Mouse (Mus musculus): ENCODE results near the gene Slc44a5.

Slc44a5 gene

DNA sequence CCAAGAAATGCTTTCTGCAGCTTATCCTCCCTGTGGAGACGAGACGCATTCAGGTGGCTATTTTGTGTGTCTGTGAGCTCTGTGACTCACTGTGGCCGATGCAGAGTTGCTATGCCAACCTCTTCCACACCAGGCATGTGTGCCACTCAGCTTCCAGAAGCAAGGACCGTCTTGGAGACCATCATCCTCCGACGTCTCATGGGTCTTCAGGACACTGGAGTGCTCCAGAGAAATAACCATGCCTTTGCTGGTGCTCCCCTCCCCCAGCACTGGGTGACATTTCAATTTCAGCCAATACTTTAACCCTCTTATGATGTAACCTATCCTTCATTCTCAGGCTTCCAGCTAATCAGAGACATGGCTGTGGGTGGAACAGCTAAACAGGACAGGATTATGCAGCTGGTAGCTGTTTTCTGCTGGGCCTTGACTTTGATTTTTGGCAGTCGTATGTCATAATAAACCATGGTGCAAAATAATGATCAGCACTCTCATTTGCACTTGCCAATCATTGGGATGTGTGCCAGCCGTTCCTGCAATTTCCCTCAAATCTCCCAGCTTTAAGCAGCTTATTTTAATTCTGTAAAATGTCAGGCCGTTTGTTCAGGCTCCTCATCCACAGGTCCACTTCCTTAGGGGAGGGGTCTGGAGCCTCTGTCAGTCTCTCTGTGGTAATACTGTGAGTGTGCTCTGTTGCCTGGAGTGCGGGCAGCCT lies 198.8 kb downstream of the Slc44a5 start:
- no peak for DNase-seq (ENCODE audit: low read depth)

DNA sequence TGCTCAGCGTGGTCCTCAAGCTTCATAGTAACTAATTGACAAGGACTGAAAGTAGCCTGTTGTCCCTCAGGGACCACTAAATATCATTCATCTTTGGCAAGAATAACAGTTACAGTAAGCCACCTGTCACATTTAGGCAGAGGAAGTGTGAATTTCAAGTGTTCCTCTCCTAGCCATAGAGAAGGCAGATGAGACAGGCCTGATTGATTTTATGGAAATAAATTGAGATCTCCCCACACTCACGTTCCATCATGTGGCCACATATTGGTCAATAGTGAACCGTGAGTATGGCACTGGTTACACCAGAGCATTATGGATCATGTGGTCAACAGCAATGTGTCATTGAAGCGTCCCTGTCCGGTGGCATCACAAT lies 199.3 kb downstream of the Slc44a5 start:
- no peak for DNase-seq (ENCODE audit: low read depth)

DNA sequence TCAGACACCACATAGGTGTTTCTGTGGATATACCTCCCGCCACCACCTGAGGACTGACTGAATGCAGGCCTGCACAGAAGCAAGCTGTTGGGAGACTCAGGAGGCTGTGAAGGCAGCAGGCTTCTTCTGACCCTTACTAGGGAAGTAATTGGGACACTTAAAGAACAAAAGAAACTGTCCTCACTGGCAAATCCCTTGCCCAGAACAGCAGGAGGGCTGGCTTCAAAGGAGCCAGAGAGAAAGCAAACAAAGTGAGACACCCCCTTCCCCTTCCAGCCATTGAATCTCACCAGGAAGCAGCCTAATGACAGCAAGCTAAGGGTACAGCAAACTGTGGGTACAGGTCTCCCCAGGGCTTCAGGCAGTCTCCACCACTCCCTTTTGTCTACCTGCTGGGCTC lies 200.3 kb downstream of the Slc44a5 start:
- DNase-seq (ENCODE audit: low read depth): no peak

DNA sequence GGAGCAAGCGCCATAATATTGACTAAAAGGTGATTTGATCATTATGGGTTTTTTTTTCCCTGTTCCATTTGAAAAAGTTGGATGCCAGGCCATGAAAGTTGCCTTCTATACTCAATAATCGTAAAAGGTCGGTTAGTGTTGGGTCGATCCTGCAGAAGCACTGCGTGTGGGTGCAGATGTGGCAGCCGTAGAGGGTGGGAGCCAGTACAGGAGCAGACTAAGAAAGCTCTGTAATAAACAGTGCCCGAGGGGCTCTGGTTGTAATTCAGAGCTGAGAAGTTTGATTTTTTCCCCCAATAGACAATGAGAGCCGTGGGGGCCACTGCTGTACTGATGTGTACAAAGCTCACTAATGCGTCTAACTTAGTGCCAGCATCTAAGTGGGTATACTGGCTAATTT lies 200.8 kb downstream of the Slc44a5 start:
- DNase-seq (ENCODE audit: low read depth): no peak

DNA sequence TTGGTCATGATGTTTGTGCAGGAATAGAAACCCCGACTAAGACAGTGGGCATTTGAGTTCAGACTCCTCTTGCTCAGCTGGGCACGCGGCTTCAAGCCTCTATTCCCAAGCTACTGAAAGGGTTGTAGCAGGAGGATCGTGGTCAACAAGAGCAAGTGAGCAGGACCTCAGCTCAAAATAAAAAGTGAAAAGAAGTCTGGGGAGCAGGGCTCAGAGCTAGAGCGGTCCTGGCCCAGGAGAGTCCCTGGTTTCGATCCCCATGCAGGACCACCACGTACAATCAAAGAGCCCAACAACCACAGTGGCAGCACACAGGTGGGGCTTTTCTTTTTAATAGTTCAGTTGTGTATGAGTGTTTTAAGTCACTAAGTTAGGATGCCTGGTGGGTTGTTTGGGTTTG lies 201.5 kb downstream of the Slc44a5 start:
- no peak for DNase-seq (ENCODE audit: low read depth)

DNA sequence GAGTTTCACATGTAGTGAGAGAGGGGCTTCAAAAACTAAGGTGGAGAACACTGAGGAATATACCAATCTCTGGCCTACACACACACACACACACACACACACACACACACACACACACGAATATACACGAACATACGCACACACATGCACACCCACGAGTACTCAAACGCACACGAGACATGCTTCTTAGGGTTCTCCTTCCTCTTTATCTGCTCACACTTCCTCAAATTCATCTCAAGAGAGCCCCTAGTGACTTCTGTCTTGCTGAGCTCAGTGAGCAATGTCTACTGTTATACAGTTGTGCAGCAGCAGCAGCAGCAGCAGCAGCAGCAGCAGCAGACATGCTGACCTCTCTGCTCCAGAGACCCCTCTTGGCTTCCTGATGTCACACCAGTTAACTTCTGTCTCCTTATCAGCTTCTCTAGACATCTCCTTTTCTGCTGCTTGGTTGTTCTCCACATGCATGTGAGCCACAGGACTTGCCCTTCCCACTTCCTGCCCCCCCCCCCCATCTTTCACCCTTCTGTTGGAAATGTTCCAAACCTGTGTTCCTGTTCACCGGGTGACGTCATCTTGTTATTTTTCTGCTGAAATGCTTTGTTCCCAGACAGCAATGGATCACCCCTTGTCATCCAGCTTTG lies 204.5 kb downstream of the Slc44a5 start:
- DNase-seq (ENCODE audit: low read depth): peak; percentile 6

DNA sequence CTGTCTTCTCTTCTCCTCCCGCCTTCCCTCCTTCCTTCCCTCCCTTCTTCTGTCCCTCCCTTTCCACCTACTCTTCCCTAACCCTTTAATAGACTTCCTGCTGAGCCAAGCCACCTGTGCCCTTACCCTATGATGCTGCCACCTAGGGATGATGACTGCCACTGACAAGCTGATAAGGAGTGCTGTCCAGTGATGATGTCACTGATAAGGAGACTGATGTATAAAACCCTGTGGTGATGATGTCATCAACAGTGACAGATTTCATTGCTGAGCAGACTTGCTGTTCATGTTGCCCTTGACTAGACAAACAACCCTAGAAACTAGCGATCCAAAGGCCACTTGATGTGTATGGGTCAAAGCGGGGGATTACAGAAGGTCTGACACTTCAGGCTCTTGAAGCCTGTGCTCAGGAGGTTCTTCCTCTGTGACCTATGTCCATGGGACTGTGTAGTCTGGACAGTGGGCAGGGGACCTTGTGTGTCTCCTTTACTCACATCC lies 206.2 kb downstream of the Slc44a5 start:
- DNase-seq (ENCODE audit: low read depth): no peak

DNA sequence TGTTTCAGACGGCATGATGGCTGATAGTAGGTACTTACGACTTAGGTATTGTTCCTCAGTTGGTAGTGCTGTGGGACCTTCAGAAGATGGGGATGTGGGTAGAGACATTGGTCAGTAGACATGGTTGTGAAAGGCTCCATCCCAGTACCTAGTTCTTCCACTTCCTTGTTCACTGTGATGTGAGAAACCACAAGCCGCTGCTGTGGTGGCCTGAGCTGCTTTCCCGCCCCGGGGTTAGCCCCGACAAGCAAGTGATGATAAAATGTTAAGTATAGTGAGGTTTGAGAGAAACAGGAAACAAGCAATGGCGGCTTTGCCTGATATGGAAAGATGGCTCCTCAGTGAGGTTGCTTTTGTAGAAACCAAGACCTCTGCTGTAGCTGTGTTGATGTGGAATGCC lies 209.8 kb downstream of the Slc44a5 start:
- DNase-seq (ENCODE audit: low read depth): no peak

DNA sequence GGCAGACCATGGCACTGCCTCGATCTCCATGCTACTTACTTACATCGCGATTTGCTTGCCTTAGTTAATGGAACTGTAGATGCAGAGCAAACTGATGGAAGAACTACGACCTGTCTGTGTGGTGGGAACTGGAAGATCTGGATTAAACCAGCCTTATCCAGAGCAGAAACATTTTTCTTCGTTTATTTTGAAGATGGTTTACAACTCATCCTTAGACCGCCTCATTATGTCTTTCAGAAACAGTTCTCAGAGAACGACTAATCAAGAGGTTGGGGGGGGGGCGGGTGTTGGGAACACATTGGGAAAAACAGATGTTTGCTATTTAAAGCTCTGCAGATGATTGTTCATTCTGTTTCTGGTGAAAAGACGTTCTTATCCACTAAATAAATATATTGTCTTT lies 210.7 kb downstream of the Slc44a5 start:
- DNase-seq (ENCODE audit: low read depth): no peak

DNA sequence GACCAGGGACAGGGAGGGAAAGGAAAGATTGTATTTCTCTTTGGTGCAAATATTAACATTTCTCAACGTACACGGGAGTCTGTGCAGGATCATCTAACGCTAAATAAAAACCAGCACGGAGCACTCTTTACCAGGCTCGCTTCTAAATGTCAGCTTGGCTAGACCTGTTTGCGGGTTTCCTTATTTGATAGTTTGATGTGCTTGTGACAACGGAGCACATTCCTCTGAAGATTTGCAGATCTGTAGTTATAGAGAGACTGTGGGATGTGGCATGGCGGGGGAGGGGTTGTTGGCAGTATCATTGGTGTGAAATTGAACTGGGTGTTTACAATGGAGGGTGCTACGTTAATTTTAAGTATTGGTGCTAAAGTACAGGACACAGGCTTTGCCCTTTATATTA lies 215.4 kb downstream of the Slc44a5 start:
- no peak for DNase-seq (ENCODE audit: low read depth)

DNA sequence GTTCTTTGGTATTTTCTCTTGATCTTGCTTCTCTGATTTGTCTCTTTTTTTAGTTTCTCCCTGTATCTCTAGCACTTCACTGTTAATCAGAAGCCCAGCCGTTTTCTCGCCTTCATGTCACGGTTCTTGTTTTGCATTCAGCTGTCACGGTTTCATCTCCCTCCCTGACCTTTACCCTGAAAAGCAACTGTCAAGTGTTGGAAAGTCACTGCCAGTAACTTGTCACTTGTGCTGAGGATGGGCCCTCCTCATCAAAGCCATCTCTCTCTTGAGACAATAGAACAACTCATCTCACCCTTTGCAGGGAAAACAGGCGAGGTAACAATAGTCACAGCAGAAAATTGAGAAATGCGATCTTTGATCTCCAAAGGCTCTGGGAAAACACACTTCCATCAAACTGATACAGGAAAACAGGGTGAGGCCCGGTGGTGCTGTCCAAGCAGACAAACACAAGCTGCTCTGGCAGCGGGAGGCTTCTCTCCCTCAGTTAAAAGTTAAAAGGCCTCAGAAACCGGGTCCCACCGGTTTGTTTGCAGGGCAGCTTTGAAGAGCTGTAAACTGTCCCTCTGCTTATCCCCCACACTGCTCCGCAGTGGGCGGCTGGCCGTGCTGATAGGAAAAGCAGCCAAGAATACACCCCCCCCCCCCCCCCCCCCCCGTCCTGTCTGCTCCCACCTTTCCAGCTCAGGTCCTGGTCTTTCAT lies 219.2 kb downstream of the Slc44a5 start:
- DNase-seq (ENCODE audit: low read depth): no peak

DNA sequence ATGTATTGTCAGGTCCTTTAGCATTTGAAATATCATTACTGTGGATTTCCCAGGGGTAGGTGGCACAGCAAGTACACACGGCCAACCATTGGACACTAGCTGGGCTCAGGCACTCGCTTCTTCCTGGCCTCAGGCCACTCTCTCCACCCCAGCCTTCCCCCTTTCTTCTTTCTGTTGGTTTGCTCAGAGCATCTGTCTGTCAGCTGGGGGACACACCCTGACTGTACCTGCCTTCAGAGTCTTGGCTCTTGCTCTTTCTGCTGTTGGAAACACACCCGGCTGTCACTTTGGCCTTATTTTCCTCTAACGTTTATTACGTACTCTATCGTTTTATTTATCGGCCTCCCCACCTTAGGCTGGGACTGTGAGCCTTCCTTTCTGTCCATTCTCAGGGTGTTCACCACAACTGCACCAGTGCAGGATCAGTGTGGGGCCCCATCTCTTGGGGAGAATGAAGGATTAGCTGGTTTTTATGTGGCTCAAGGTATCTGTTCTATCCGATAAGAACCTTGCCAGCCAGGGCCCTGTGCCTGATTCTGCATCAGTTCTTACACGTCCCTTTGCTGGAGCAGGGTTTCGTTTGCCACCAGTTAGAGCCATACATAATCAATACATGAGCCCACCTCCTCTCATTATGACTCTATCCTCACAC lies 220.1 kb downstream of the Slc44a5 start:
- no peak for DNase-seq (ENCODE audit: low read depth)

DNA sequence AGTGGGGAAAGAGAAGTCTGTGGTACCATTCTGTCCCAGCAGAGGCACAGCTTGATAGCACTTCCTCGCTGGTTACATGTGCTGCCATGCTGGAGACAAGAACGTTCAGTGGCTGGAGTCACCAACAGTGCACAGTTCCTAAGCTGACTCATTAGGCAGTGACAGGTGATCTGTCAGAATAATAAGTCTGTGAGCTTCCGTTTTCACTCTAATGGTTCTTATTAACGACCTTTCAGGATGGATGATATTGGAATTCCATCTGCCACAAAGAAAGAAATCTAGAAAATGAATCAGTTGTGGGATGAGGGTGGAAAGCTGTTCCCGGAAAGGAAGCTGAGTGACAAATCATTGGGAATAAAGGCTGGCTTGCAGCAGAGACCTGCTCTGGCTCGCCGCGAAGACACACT lies 227.2 kb downstream of the Slc44a5 start:
- no peak for DNase-seq (ENCODE audit: low read depth)

DNA sequence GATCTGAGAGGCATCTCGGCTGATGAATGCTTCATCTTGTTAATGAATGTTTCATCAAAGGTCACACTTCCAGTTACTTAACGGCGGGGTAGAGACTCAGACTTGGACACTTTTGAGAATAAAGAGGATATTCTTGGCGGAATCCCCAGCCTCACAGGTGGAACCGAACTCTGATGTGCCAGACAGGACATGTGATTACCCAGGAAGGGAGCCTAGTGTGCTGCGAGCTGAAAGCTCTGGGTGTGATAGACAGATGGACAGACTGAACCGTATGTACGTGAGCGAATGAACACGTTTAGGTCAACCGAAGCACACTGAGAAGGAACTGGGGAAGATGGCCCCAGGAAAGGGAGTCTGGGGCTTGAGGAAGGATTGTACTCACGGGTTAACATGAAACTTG lies 228.6 kb downstream of the Slc44a5 start:
- no peak for DNase-seq (ENCODE audit: low read depth)

DNA sequence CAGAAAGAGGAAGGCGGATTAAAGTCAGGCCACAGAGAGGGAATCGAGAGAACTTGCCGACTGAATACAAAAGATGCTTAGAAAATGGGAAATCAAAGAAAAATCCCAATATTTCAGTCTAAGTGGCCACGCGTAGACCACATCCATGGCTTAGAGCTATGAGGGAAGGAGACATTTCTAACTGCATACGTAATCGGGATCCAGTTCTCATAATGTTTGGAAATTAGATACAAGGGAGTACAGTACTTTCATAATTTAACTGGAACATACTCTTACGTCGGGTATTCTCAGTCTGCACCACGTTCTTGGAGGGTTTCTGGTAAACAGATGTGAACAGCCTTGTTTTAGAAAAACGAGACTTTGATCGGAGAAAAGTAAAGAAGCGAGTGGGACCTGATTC lies 229.1 kb downstream of the Slc44a5 start:
- no peak for DNase-seq (ENCODE audit: low read depth)

DNA sequence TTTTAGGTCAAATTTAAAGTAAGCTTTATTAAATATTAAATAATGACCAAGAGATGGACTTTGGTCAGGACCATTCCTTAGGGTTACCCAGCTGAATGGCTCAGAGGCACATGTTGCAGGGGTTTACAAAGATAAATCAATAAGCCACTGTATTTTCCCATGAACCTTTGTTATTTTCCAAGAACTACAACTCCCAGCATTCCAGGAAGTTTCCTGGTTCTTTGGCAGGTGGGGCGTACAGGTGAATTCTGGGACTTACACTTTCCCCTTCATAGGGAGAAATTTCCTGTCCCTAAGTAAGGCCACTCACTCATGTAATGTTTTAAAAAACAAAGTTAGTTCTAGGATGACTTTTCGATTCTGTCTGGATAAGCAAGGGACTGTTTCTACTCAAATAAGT lies 235.2 kb downstream of the Slc44a5 start:
- no peak for DNase-seq (ENCODE audit: low read depth)

DNA sequence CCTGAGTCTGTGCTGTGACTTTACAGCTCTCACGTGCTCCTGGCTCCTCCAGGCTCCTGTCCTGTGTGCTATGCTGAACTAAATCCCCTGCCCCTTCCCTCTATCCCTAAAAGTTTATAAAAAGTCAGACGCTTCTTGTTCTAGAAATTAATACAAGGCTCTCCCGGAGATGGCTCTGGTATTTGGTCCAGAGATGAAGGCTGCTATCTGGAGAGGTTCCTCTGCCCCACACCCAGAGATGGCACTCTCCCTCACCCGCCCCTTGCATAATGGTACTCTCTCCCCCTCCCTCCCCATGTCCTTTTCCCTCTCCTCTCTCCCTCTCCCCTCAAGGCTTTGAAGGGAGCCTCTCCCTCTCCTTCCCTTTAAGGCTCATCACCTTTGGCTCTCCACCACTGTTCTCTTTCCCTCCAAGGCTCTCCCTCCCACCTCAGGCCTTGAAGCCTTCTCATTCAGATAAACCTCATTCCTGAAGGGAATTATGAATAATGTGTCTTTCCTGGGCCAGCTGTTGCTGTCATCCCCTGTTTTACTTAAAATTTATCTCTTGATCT lies 236.0 kb downstream of the Slc44a5 start:
- no peak for DNase-seq (ENCODE audit: low read depth)

DNA sequence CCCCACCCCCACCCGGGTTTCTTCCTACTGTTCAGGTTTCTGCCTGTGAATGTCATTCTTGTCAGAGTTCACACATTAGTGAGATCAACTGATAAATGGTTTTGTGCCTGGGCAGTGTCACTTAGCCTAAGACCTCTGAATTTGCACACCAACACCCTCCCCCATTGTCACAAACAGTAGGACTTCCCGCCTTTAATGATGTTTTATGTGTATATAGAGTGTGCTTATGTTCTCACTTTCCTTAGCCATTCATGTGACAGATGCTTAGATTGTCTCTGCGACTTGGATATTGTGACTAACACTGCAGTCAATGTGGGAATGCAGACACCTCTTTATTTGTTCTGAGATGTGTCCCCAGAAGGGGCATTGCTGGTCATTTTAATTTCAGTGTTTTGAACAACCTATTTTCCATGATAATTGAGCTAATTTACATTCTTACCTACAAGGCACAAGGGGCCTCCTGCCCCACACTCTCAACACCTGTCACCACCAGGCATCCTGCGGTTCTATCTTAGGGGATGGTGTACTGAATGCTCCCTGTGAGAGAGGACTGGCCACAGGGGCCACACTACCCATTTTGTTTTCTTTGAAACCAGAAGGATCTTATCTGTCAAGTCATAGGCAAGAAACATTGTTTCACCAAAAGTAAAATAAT lies 236.7 kb downstream of the Slc44a5 start:
- DNase-seq (ENCODE audit: low read depth): no peak

DNA sequence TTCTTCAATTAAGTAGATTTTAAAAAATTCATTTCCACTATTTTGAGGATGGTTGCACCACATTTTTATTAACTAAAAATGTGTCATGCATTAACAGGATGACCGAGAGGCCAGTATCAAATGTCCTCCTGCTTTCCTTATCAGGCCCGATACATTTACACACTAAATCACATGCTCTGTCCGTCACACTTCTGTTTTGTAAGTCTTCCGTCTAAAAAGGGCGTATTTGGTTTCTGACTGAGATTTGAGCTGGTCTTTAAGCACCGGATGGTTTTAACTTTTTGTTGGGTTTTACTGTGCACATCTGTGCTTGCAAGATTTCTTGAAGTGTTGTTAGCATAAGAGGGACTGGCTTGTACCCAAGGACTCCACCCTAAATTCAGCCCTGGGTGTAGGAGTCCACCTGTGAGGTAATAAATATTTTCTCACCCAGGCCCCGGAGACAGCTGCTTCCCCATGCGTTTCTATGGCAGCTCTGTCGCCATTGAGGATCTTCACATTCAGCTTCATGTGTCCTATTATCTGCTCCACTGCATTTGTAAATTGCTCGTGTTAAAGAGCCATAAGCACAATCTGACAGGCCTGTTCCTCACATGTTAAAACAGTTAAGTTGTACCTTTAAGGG lies 237.3 kb downstream of the Slc44a5 start:
- DNase-seq (ENCODE audit: low read depth): no peak

DNA sequence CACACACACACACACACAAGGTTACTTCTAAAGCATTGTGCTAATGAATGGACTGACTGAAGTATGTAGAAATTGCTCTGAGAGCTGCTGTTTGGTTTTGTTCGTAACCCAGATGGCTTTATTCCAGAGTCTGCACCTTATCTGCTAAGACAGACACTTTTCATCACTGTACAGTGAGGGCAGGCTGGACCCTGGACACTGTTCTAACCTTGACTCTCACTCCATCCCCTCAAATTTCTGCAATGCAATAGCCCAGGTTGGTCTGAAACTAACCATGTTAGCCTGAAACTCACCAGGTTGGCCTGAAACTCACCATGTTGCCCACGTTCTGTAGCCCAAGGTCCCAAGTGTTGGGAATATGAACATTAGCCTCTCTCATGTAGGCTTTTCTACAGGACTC lies 239.3 kb downstream of the Slc44a5 start:
- DNase-seq (ENCODE audit: low read depth): no peak

DNA sequence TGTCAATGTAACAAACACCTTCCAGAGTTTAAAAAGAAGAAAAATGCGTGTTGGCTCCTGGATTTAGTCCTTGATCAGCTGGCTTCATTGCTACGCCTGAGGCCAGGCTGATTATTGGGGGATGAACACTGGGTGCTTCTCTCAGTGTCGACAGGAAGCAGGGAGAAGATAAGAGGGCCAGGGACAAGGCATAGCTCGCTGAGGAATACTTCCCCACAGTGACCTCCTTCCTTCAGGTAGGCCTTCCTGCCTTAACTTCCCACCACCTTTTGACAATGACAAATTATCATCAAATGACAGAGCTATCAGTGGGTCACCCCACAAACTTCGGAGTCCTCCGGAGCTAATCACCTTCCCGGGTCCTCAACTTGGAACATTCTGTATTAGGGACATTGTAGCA lies 242.1 kb downstream of the Slc44a5 start:
- no peak for DNase-seq (ENCODE audit: low read depth)

DNA sequence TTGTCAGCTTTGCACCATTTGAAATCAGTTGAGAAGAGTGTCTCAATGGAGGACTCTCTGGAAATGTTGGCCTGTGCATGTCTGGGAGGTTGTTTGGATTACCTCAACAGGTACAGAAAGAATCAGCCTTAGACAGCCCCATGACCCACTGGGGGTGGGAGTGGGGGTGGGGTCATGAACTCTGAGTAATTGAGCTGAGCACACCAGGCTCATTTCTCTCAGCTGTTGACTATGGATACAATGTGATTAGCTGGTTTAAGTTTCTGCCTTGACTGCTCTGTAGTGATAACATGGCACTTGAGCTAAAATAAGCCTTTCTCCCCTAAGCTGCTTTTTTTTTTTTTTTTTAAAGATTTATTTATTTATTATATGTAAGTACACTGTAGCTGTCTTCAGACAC lies 242.5 kb downstream of the Slc44a5 start:
- DNase-seq (ENCODE audit: low read depth): no peak
